Mouse (Mus musculus) kidney, adult 18-20 months (tissue): ENCODE measurements around the gene Cklf.
A peak's percentile ranks its signal among the peaks of the same experiment; 100 is the strongest.
"Not testable (repeated sequence)": the region's sequence is repeated elsewhere in the genome, so short reads cannot be mapped to it uniquely, and the experiment has no call there.

Source experiments
- DNase-seq: peaks from one replicate; pipeline ENCODE4 v3.0.0; 2021

Cklf gene

DNA sequence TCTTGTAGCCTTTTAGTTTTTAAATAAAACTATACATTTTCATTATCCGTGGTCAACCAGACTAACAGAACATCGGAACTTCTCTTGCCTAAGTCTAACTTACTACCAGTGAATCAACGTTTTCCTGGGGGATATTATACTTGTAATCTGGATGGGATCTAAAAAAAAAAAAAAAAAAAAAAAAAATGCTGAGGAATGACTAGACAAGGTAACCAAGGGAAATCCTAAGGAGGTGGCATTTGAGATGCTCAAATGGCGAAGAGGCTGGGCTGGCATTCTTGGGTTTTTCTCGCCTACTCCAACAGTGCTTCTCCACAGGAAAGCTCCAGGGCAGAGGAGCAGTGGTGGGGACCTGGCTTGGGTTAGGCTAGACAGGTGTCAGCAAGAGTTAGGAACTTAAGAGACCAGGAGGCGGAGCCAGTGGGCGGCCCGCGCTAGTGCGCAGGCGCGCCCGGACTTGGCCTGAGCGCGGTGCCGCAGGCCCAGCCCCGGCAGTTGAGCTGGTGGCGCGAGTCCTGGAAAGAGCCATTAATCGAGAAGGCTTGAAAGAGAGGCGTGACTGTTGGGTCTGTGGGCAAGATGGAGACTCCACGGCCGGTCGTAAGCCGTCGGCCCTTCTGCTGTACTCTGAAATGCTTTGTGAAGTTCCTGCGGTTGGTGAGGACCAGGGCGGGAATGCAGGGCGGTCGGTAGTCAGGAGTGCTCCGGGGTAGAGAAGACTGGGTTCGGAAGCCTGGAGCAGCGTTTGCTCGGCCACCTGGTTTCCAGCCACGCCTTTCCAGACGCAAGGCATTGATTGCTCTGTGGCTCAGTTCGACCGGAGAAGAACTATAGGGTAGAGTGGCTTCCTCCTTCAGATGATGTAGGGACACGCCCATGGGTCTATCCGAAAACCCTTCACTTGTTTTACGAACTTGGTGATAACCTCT lies at the start of gene Cklf:
Gene Cklf, plus strand, starts transcription at position 423 of the 929 bp plus-strand sequence.
- DNase-seq = peak; percentile 92

DNA sequence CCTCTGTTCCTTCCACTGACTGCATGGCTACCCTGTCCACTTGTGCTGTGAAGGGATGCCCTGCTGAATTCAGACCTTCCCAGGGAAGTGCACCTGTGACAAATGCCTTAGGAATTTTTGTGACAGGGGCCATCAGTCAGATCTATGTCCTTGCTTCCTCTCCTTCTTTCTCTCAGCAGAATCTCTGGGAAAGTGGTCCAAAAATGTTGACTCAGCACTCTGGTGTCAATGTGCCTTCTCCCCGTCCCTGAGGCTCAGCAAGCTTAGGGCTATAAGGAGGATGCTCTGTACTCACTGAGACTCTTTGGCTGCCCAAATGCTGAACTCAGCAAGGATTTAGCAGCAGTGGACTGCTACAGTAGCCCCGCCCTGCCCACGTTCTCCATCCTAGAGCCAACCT lies 49.0 kb upstream of the Cklf start:
- DNase-seq = no peak

DNA sequence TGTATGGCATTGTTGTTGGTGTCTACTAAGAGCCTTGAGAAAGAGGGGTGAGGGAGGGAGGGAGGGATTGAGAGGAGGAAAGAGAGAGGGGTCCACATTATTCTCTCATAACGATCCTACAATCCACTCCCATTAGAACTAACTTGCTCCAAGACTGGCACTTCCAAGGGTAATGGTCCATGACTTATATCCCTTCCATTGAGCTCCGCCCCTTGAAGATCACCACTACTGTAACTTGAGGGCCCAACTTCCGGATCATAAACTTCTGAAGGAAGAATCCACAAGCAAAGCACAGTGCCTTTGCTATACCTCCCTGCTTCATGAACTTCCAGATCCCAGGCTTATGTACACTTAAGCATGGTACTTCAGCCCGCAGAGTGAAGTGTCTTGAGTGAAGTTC lies 48.3 kb upstream of the Cklf start:
- no peak for DNase-seq

DNA sequence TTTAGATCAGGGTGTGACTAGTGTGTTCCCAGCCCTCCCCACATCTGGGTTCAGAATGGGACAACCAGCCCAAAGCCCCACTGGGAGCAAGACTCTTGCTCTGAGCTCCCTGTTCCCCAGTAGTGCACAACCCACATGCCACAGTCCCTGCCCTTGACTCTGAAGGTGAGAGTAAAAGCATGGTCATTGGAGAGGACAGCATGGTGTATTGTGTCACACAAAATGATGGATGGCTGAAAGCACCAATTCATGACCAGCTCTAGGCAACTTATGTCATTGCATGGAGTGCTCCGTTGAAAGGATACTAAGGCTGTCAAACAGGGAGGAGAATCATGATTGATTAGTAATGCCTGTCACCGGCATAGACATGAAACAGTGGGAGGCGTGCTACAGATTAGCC lies 45.4 kb upstream of the Cklf start:
- DNase-seq = no peak

DNA sequence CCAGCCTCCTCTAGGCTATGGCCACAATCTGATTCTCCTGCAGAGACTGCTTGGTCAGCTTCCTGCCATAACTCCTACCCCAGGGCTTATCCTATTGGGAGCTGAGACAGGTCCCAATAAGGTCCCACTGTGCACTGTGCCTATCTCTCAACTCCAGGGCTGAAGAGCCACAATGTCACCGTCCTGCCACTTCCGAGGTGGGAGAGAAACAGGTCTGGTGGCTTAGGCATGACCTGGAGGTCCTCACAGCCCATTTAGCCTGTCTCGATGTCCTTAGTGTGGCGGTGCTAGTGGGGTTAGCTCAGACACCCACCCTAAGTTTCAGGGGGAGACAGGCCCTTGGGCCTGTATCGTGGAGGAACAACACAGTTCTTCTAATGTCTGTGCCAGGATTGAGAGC lies 33.1 kb upstream of the Cklf start:
- no peak for DNase-seq

DNA sequence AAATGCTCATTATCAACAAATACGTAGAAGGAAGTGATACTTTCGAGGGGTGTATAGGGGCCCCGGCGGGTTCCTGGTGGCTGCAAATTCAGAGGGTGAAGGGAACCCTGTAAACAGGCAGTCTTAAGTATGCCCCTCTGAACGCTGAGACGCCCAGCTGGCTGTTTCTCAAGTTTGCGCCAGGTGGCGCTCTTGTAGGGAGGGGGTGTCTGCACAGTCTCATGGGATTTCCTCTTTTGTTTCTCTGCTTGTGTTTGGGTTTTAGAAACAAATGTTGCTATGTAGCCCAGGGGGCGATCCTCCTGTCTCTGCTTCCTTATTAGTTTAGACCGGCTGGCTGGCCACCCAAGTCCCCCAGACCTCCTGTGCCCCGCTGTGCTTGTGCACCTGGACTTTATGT lies 31.6 kb upstream of the Cklf start:
- peak; percentile 16 for DNase-seq

DNA sequence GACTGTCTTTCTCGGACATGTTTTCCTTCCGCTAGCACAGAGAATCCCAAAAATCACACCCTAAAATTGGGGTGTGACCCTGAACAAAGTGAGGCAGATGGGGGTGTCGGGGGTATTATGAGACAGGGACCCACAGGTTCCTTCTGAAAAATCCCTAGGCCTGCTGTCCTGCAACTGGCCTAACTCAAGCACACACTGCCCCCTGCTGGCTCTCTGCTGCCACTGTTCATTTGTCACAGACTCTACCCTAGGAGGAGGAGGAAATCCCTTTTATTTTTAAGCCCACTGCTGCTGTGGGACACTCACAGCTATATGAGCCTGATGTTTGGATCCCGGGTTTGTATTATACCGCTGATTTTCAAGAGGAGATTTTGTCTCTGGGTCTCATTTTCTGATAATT lies 30.9 kb upstream of the Cklf start:
- DNase-seq = peak; percentile 75

DNA sequence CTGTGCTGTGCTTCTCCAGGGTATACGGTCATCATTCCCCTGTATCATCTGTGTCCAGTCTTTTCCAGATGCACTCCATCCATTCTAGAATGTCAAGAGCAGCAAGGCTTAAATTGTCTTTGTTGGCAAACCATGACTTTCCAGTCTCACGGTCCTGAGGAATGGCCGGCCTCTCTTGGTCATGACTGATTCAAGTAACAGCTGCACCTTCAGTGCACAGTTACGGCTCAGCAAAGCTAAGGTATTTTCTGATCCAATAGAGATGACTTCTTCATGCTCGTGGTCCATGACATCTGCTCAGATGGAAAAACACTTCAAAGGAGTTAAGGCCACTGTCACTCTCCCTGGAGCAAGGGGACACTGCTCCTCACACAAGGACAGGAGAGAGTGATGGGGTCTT lies 23.6 kb upstream of the Cklf start:
- no peak for DNase-seq

DNA sequence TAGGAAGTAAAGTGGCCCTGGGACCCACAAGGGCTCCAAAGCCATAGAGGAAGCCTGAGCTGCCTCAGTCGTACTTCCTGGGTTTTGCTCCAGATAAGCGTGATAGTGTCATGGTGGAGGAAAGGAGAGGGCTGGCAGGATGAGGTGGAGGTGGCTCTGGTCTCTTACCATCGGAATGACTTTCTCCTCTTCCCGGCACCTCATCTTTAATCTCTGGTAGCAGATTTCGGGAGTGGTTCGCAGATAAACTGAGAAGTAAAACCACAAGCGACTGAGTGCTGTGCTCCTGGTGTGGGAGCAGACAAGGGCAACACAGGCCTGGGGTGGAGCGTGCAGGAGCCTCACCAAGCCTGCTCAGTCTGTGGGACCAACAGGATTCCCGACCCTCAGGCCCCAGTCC lies 20.3 kb upstream of the Cklf start:
- no peak for DNase-seq

DNA sequence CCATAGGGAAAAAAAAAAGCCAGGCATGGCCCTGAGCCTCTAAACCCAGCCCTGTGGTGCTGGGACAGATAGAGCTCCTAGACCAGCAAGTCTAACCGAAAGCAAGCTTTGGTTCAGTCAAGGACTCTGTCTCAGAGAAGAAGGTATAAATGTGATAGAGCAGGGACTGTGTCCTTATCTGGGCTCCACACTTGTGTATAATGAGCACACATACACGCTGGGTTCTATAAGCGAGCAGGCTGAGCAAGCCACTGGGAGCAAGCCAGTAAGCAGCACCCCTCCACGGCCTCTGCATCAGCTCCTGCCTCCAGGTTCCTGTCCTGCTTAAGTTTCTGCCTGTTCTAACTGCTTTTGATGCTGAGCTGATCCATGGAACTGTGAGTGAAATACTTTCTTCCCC lies 18.6 kb upstream of the Cklf start:
- no peak for DNase-seq

DNA sequence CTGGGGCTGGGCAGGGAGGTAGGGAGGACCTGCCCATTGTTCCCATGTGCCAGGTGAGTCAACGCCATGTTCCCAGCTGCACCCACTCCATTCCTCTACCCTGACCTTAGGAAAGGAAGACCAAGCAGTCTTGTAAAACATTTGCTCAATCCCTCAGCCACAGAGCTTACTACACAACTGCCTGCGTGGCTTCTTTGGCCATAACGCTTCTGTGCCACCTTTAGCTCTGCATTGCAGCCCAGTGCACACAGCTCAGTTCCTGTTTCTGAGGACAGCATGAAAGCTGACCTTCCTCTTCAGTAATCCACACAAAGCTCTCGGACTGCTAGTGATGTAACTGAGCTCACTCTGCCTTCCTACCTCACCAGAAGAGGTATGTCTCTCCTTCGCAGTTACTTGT lies 17.7 kb upstream of the Cklf start:
- DNase-seq = no peak

DNA sequence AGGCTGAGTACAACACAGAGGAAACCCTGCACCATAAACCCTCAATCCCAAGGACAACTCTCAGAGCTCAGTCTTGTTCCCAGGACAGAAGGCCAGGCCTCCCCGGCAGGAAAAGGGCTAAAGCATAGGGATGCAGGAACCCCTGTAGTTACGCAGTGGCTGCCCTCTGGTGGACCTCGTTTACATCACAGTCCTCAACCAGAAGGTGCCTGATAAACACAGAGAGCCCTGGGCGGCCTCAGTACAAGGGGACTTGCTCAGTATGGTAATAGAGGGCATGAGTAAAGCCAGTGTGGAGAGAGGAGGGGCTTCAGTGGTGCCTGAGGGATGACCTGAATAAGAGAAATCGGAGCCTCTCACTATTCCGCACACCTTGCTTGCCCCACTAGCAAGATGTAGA lies 16.1 kb upstream of the Cklf start:
- no peak for DNase-seq

DNA sequence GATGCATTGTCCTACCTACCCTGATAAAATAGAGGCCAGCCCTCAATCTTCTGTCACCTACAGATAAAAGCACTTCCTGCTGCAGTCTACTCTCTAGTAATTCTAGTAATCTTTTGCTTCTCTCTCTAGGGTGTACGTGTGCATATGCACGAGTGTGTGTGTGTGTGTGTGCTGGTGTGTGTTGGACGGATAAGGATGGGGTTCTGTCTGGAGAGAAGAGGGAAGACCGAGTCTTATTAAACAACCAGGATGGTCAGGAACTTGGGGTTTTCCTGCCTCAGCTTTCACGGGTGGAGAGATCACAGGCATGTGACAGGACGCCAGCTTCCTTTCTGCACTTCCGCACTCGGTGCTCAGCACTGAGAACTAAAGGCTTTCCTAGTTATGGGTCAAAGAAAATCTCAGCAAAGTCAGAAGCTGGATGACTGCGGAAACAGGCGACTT lies 11.2 kb upstream of the Cklf start:
- no peak for DNase-seq

DNA sequence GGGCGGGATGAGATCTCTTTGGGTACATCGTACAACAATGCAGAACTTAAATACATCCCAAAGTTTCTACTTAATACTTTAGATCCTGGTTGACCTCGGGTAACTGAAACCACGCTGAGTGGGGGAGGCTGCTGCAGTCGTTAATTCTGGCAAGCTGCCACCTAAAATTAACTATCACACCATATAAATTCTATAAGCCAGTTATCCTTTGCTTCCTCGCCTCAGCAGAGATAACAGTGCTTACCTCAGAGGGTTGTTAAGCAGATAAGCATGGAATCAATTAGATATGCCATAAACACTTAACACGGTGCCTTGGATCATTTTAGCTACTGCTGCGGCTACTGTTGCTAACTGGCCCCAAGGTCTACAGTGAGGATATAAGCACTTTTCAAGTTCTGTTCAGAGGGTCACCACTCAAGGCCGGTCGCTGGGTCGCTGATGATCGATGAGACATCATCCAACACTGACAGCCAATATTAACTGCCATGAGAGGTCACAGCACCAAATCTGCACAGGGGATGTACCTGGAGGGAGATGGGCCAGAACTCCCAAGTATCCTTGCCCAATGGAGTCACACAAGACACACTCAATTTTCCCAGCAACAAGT lies 8.5 kb upstream of the Cklf start:
- no peak for DNase-seq

DNA sequence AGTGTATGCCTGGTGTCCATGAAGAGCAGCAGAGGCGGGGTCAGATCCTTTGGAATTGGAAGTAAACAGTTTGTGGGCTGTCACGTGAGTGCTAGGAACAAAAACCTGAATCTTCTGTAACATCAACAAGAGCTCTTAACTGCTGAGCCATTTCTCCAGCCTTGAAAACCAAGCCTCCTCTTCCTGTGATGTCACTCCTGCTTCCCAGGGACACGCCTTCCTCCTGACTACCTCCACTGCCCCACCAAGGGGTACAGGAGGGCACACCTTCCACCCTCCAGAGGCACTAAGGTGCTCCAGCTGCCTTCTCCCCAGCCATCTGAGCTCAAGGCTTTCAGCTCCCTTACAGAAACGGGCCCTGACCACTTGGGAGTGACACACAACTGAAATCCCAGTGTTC lies 4.0 kb upstream of the Cklf start:
- no peak for DNase-seq

DNA sequence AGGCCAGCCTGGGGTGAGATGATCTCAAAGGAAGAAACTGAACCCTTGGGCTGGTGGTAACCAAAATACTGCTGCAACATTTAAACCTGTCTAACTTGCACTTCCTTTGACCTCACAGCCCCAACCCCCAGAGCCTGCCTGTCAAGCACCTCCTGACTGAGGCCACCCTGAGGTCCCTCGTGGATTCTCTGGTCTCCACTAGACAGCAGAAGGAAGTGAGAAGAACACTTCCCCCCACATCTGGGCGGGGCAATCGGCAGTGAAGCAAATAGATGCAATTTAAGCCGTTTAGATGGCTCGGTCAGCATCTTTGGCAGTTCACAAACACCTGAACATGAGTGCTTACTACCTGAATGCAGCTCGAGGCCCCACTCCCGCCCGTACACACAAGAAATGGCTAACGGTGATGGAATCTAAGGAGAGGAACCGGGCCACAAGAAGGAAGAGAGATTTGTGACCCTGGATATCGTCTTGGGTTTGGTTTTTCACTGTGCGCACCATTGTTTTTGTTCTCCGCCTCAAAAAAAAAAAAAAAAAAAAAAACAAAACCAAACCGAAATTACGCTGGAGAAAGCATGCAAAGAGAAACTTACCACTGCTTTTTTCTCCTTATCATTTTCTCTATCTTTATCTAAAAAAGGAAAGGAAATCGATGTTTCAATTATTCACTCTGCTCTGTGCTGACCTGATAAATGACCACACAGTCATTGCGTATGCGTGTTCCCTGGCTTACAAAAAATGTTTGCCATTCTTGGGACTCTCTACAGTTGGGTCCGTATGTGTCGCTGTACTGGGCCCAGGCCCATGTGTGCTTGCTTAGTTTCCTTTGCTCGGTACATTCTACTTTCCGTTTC lies 3.4 kb upstream of the Cklf start:
- peak; percentile 21 for DNase-seq

DNA sequence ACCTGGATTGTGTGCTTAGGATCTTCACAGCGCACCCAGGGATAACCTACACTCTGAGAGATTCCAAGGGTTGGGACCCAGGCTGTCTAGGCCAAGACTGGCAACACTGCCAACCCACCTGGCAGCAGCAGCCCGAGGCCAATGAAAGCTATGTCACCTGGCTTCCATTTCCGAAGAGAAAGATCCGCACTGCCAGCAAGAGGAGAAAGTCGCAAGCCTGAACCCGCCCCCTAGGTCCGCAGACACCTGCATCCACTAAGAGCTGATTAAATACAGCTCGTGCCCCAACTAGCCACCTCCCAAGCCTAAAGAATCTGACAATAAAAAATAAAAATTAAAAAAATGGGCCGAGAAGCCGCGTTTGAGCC lies 2.8 kb upstream of the Cklf start:
- no peak for DNase-seq

DNA sequence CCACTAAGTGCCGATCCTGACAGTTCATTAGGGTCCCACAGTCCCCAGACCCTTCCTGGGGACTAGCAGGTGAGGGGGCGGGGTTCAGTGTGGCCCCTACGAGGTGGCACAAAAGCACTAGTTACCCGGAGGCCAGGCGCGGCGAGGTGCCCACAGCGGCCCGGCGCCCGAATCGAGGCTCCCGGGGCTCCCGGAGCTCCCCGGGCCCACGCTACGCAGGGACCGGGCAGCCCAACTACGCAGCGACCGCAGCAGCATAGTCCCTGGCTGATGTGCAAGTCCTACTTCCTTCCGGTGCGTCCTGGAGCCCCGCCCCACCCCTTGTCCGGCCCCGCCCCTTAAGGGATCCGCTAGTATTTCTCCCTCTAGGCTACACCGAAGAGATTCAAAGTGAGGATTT lies 2.4 kb upstream of the Cklf start, which contains the start of gene Tk2:
Gene Tk2, minus strand, starts transcription at position 283 of the 400 bp plus-strand sequence.
- DNase-seq = peak; percentile 82

DNA sequence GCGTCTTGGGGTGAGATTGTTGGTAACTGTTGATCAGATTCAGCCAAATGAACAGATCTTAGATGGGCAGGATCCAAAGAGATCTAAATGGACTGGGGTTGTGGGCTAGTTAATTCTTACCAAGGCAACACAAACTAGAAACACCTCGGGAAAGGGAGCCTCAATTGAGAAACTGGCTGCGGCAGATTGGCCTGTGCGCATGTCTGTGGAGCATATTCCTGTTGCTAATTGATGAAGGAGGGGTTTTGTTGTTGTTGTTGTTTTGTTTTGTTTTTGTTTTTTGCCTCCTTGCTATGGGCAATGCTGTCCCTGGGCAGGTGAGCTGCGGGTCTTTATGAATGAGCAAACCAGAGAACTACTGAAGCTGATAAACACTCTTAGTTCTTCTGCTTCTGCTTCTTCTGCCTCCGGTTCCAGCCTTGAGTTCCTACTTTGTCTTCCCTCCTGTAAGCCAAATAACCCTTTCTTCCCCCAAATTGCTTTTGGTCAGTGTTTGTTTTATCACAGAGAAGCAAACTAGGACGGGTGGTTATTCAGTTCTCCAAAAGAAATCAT lies 1.1 kb upstream of the Cklf start:
- DNase-seq = no peak

DNA sequence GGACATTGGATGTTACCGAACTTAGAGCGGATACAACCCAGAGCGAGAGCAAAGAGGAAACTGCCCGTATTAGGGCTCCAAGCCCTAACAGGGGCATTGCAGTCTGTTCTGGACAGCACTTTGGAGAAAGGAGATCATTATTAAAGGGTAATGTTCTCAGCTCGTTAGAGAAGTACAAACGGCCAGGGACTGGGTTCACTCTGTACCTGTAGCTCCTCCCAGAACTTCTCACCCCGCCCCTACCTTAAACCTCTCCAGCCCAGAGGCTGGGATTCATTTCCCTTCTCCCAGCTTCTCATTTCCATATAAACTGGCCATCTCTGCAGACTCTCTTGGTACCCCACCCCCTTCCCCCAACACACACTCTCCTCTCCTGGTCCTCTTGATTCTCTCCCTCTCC lies 800 bp downstream of the Cklf start:
- DNase-seq = peak; percentile 20

DNA sequence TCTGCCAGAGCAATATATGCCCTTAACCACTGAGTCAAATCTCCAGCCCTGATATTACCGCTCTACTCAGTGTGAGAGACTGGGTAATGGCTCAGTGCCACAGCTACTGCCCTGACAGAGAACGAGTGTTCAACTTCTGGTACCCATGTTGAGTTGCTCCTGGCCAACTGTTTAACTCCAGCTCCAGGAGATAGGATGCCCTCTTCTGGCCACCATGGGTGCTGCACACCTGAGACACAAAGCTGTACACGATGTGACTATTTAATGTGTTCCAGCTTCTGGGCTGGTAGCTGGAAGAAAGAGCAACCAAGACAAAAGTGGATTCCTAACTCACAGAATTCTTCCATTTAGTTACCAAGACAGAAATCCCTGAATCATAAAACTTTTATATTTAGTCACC lies 2.4 kb downstream of the Cklf start:
- DNase-seq = no peak

DNA sequence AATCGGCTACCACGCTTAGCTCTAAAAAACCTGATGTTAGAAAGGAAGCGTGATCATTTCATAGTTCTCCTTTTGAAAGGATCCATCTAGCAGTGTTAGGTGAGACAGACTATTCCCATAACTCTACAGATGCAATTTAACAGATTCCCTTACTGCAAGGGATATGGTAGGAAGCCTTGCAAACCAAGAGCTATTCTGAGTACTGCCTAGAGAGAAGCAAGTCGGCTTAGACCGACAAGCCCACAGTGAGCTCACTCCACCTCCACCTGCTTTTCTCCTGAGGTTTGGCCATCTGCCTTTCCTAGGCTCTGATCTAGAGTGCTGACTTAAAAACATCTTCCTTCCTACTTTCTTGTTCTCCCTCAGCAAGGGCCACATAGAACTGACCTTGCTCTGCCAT lies 11.1 kb downstream of the Cklf start:
- not testable (repeated sequence) for DNase-seq

DNA sequence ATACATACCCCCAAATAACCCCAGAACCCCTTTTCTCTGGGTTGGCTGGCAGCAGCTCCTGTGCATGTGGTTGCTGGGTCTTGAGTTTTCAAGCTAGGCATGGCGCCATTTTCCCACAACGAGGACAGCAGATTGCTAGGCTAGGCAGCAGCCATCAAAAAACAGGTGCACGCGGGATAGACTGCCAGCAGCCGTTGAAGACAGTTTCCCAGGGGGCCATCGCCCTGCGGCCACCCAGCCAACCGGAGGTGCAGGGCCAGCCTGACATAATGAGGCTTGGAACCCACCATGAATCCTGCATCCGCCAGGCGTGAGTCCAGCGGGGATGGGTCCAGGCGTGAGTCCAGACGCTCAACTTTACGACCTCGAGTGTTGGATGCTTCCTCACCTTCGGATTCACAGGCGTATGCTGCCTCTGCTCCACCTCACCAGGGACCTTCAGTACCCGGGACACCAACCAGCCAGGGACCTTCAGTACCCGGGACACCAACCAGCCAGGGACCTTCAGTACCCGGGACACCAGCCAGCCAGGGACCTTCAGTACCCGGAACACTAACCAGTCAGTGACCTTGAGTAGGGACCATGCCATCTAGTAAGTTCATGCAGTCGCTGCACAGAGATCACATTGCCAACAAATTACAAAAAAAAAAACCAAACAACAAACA lies 13.7 kb downstream of the Cklf start:
- not testable (repeated sequence) for DNase-seq
